Mouse (Mus musculus) testis, adult 2 months (tissue): Measurements from ENCODE around the gene Xrcc2. TPM values are rescaled to one million over a fixed set of nuclear protein-coding genes. Genes with fewer than 3 reads are reported as not detected.
A peak's percentile ranks its signal among the peaks of the same experiment; 100 is the strongest.
"Not testable (repeated sequence)": the region's sequence is repeated elsewhere in the genome, so short reads cannot be mapped to it uniquely, and the experiment has no call there.

ENCODE experiments used
- H3K27ac ChIP-seq: fragments of 200-500 bp; 2 replicates; pipeline ENCODE4 v1.5.1; 2012; ENCODE audit warnings: low read depth, low read length; ENCODE audit not compliant: control insufficient read depth, insufficient read depth
- H3K27me3 ChIP-seq: fragments of 200-500 bp; 2 replicates; pipeline ENCODE4 v1.6.1; 2012; ENCODE audit warnings: mild to moderate bottlenecking, low read length, moderate library complexity; ENCODE audit not compliant: control insufficient read depth, insufficient read depth
- H3K36me3 ChIP-seq: fragments of 200-500 bp; 2 replicates; pipeline ENCODE4 v1.6.1; 2012; ENCODE audit warnings: mild to moderate bottlenecking, low read length; ENCODE audit not compliant: control insufficient read depth, insufficient read depth
- H3K4me1 ChIP-seq: fragments of 200-500 bp; 2 replicates; pipeline ENCODE4 v1.6.1; 2012; ENCODE audit warnings: low read length; ENCODE audit not compliant: control insufficient read depth, insufficient read depth
- H3K4me3 ChIP-seq: fragments of 200-500 bp; 2 replicates; pipeline ENCODE4 v1.5.1; 2012; ENCODE audit warnings: low read depth, mild to moderate bottlenecking, low read length, moderate library complexity, mixed read lengths; ENCODE audit not compliant: control insufficient read depth
- CTCF ChIP-seq: fragments of 200-500 bp; IDR thresholded peaks from 2 replicates; pipeline ENCODE4 v1.5.1; 2012; ENCODE audit warnings: low read depth, mild to moderate bottlenecking, inconsistent platforms, low read length, moderate library complexity; ENCODE audit not compliant: control insufficient read depth, insufficient read depth, insufficient replicate concordance
- POLR2A ChIP-seq: fragments of 200-500 bp; IDR thresholded peaks from 2 replicates; pipeline ENCODE4 v1.6.1; 2012; ENCODE audit warnings: low read depth, mild to moderate bottlenecking, inconsistent platforms, low read length, moderate library complexity; ENCODE audit not compliant: control insufficient read depth
- polyA plus RNA-seq: library from polyadenylated mRNA; depleted of rRNA; stranded (reverse); fragments of >200 nt; gene quantifications from 2 replicates; pipeline ENCODE4 v1.2.3, GENCODE M21; 2012

Gene Xrcc2
- polyA plus RNA-seq, 1 experiment = 17.7 TPM

GRCm38 (mm10) chr5:25738448-25738847 lies 32.8 kb upstream of the Xrcc2 start:
- Histone ChIP-seq H3K27ac (no peak overlapping the region), H3K4me1 (no peaks in the 10 kb centered on the region), H3K27me3 (no peaks in the 10 kb centered on the region), H3K36me3 (no peaks in the 10 kb centered on the region), H3K4me3 (no peak overlapping the region)
- no peak for TF ChIP-seq POLR2A

- H3K36me3 ChIP-seq = no peaks in the 10 kb centered on the region
- no peaks in the 10 kb centered on the region for H3K27me3 ChIP-seq
- no peak overlapping the region for H3K27ac ChIP-seq
- H3K4me3 ChIP-seq = no peak overlapping the region
- H3K4me1 ChIP-seq = no peaks in the 10 kb centered on the region
- TF ChIP-seq CTCF = no peak
- no peak for TF ChIP-seq POLR2A
Measured at GRCm38 (mm10) chr5:25735861-25736260, 30.2 kb upstream of the Xrcc2 start.

- Histone ChIP-seq H3K4me1 (no peaks in the 10 kb centered on the region), H3K27me3 (no peaks in the 10 kb centered on the region), H3K4me3 (no peak overlapping the region), H3K36me3 (no peaks in the 10 kb centered on the region), H3K27ac (no peak overlapping the region)
- TF ChIP-seq POLR2A (no peak), CTCF (peak; percentile 32; the same call in 1 of the 2 replicates)
Measured at GRCm38 (mm10) chr5:25734318-25734717, 28.7 kb upstream of the Xrcc2 start.

GRCm38 (mm10) chr5:25724134-25724675 lies 18.6 kb upstream of the Xrcc2 start:
- Histone ChIP-seq H3K36me3 (no peaks in the 10 kb centered on the region), H3K4me3 (no peak overlapping the region), H3K27ac (no peak overlapping the region), H3K4me1 (no peaks in the 10 kb centered on the region), H3K27me3 (no peaks in the 10 kb centered on the region)
- no peak for TF ChIP-seq POLR2A
- no peak for TF ChIP-seq CTCF

- H3K27ac ChIP-seq = no peak overlapping the region
- H3K27me3 ChIP-seq = no peaks in the 10 kb centered on the region
- H3K36me3 ChIP-seq = no peaks in the 10 kb centered on the region
- no peaks in the 10 kb centered on the region for H3K4me1 ChIP-seq
- TF ChIP-seq CTCF = no peak
- no peak for TF ChIP-seq POLR2A
- no peak overlapping the region for H3K4me3 ChIP-seq
Measured at GRCm38 (mm10) chr5:25723016-25723415, 17.4 kb upstream of the Xrcc2 start.

- Histone ChIP-seq H3K36me3 (no peaks in the 10 kb centered on the region), H3K27ac (no peak overlapping the region), H3K4me1 (no peaks in the 10 kb centered on the region), H3K27me3 (no peaks in the 10 kb centered on the region), H3K4me3 (no peak overlapping the region)
- TF ChIP-seq POLR2A (no peak), CTCF (no peak)
Measured at GRCm38 (mm10) chr5:25719390-25719789, 13.8 kb upstream of the Xrcc2 start.

DNA sequence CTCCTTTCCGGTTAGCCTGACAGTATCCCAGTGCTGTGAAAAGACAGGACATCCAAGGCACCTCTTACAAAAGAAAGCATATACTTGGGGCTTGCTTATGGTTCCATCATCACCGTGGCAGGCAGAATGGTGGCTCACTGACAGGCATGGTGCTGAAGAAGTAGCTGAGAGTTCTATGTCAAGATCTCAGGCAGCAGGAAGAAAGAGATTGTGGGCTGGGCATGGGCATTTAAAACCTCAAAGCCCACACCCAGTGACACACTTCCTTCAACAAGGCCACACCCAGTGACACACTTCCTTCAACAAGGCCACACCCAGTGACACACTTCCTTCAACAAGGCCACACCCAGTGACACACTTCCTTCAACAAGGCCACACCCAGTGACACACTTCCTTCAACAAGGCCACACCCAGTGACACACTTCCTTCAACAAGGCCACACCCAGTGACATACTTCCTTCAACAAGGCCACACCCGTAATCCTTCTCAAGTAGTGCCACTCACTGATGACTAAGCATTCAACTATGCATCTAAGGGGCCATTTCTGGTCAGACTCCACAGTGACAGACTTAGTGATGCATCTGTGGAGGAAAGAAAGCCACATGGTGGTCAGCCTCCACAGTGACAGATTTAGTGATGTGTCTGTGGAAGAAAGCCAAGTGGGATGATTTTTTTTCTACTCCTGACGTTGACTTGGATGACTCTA lies 7.5 kb upstream of the Xrcc2 start:
- not testable (repeated sequence) for H3K36me3 ChIP-seq, H3K27ac ChIP-seq, H3K27me3 ChIP-seq, H3K4me1 ChIP-seq, H3K4me3 ChIP-seq
